Mouse (Mus musculus): ENCODE results near the gene Lsamp. TPM values are rescaled to one million over a fixed set of nuclear protein-coding genes. Genes with fewer than 3 reads are reported as not detected.
"Not testable (repeated sequence)": the region's sequence is repeated elsewhere in the genome, so short reads cannot be mapped to it uniquely, and the experiment has no call there.

Lsamp gene
- total RNA-seq, 2 experiments from 2014 or later = 390 to 474 TPM

- DNase-seq (ENCODE audit: extremely low spot score in 1 of 2, low spot score in 1 of 2) = peak in 1 of 2 experiments; percentile 77
Observed at GRCm38 (mm10) chr16:40466596-40466995, 482.4 kb downstream of the Lsamp start.

GRCm38 (mm10) chr16:40470946-40471345 is 486.8 kb downstream of the Lsamp start:
- DNase-seq (ENCODE audit: extremely low spot score in 1 of 2, low spot score in 1 of 2) = no peak

GRCm38 (mm10) chr16:40471967-40472366 is 487.8 kb downstream of the Lsamp start:
- no peak for DNase-seq (ENCODE audit: extremely low spot score in 1 of 2, low spot score in 1 of 2)

GRCm38 (mm10) chr16:40491606-40492005 is 507.4 kb downstream of the Lsamp start:
- DNase-seq (ENCODE audit: extremely low spot score in 1 of 2, low spot score in 1 of 2) = no peak

GRCm38 (mm10) chr16:40504262-40504960 is 520.2 kb downstream of the Lsamp start:
- DNase-seq (ENCODE audit: extremely low spot score in 1 of 2, low spot score in 1 of 2) = no peak

- DNase-seq (ENCODE audit: extremely low spot score in 1 of 2, low spot score in 1 of 2) = no peak
Observed at GRCm38 (mm10) chr16:40509146-40510030, 525.2 kb downstream of the Lsamp start.

- DNase-seq (ENCODE audit: extremely low spot score in 1 of 2, low spot score in 1 of 2) = no peak
Observed at GRCm38 (mm10) chr16:40536754-40537153, 552.6 kb downstream of the Lsamp start.

- DNase-seq (ENCODE audit: extremely low spot score in 1 of 2, low spot score in 1 of 2) = no peak
Observed at GRCm38 (mm10) chr16:40549663-40550062, 565.5 kb downstream of the Lsamp start.

GRCm38 (mm10) chr16:40555608-40556007 is 571.4 kb downstream of the Lsamp start:
- DNase-seq (ENCODE audit: extremely low spot score in 1 of 2, low spot score in 1 of 2) = no peak

- no peak for DNase-seq (ENCODE audit: extremely low spot score in 1 of 2, low spot score in 1 of 2)
Observed at GRCm38 (mm10) chr16:40557680-40558249, 573.6 kb downstream of the Lsamp start.

- DNase-seq (ENCODE audit: extremely low spot score in 1 of 2, low spot score in 1 of 2) = no peak
Observed at GRCm38 (mm10) chr16:40567431-40567941, 583.3 kb downstream of the Lsamp start.

- no peak for DNase-seq (ENCODE audit: extremely low spot score in 1 of 2, low spot score in 1 of 2)
Observed at GRCm38 (mm10) chr16:40572085-40572745, 588.1 kb downstream of the Lsamp start.

GRCm38 (mm10) chr16:40582076-40582475 is 597.9 kb downstream of the Lsamp start:
- no peak for DNase-seq (ENCODE audit: extremely low spot score in 1 of 2, low spot score in 1 of 2)

GRCm38 (mm10) chr16:40593161-40593560 is 609.0 kb downstream of the Lsamp start:
- DNase-seq (ENCODE audit: extremely low spot score in 1 of 2, low spot score in 1 of 2) = no peak

GRCm38 (mm10) chr16:40601431-40602387 is 617.5 kb downstream of the Lsamp start:
- DNase-seq (ENCODE audit: extremely low spot score in 1 of 2, low spot score in 1 of 2) = no peak

GRCm38 (mm10) chr16:40607509-40607908 is 623.3 kb downstream of the Lsamp start:
- DNase-seq (ENCODE audit: extremely low spot score in 1 of 2, low spot score in 1 of 2) = no peak

GRCm38 (mm10) chr16:40616697-40617096 is 632.5 kb downstream of the Lsamp start:
- DNase-seq (ENCODE audit: extremely low spot score in 1 of 2, low spot score in 1 of 2) = not testable (repeated sequence)

GRCm38 (mm10) chr16:40621086-40621485 is 636.9 kb downstream of the Lsamp start:
- DNase-seq (ENCODE audit: extremely low spot score in 1 of 2, low spot score in 1 of 2) = not testable (repeated sequence)

GRCm38 (mm10) chr16:40627159-40627558 is 643.0 kb downstream of the Lsamp start:
- DNase-seq (ENCODE audit: extremely low spot score in 1 of 2, low spot score in 1 of 2) = no peak
